Mouse (Mus musculus) kidney, postnatal 0 days (tissue): ENCODE measurements at regions not wholly inside any gene's neighbourhood (a gene's known extent, or its start where the extent isn't known, plus 50 kb on each side); places are given as distances from the start of the nearest gene placed in this dataset.

ENCODE experiments used
- ATAC-seq: fragments of 200-750 bp; cut with Nextera tagmentation; replicated peaks from 2 replicates; pipeline ENCODE4 v1.8.0; 2017; ENCODE audit warnings: low read depth, moderate number of reproducible peaks, moderate TSS enrichment, moderate library complexity; ENCODE audit not compliant: low FRiP score
- DNase-seq: peaks from one replicate; pipeline ENCODE4 v3.0.0-alpha.2; 2016; ENCODE audit warnings: low spot score
- H3K27ac ChIP-seq: fragments of 300-500 bp; sonication (generic); 2 replicates; pipeline ENCODE4 v1.5.1; 2014; ENCODE audit warnings: mild to moderate bottlenecking
- H3K27me3 ChIP-seq: fragments of 300-500 bp; sonication (generic); 2 replicates; pipeline ENCODE4 v1.6.1; 2014; ENCODE audit warnings: low read length, mixed read lengths; ENCODE audit not compliant: insufficient read depth
- H3K36me3 ChIP-seq: fragments of 300-500 bp; sonication (generic); 2 replicates; pipeline ENCODE4 v1.6.1; 2014; ENCODE audit warnings: low read length, mixed read lengths; ENCODE audit not compliant: insufficient read depth
- H3K4me1 ChIP-seq: fragments of 300-500 bp; sonication (generic); replicated peaks from 2 replicates; pipeline ENCODE4 v1.6.1; 2014; ENCODE audit warnings: antibody characterized with exemption, low read length, mixed read lengths; ENCODE audit not compliant: insufficient read depth
- H3K4me2 ChIP-seq: fragments of 300-500 bp; sonication (generic); 2 replicates; pipeline ENCODE4 v1.6.1; 2014; ENCODE audit warnings: mild to moderate bottlenecking, low read length, moderate library complexity, mixed read lengths
- H3K4me3 ChIP-seq: fragments of 300-500 bp; sonication (generic); replicated peaks from 2 replicates; pipeline ENCODE4 v1.5.1; 2014; ENCODE audit warnings: low read depth, low read length
- H3K9ac ChIP-seq: fragments of 300-500 bp; sonication (generic); 2 replicates; pipeline ENCODE4 v1.6.1; 2014; ENCODE audit warnings: low read depth, low read length
- H3K9me3 ChIP-seq: fragments of 300-500 bp; sonication (generic); replicated peaks from 2 replicates; pipeline ENCODE4 v1.6.1; 2016; ENCODE audit warnings: low read length, inconsistent platforms, mixed read lengths
- CTCF ChIP-seq: IDR thresholded peaks from 2 replicates; pipeline ENCODE4 v1.5.1; 2016; ENCODE audit warnings: antibody characterized with exemption, low read depth, mild to moderate bottlenecking, moderate library complexity
- WGBS: fragments of 180-500 bp; shearing (Covaris S2); extraction: QIAGEN DNeasy Blood & Tissue Kit; methylation state at CpG from one replicate; pipeline ENCODE4 v1.1.7; 2014; 5-methylcytosine and 5-hydroxymethylcytosine counted together

GRCm38 (mm10) chr1:61187381-61188100 is 209.8 kb downstream of the Icos start:
- H3K27ac ChIP-seq = no peak overlapping the region
- H3K27me3 ChIP-seq = no peaks in the 10 kb centered on the region
- no peaks in the 10 kb centered on the region for H3K4me1 ChIP-seq
- WGBS = 75% methylated on average over 6 of the region's 6 CpGs
- no peak overlapping the region for H3K4me3 ChIP-seq
- DNase-seq (no peak), ATAC-seq (no peak)
- no peak overlapping the region for H3K9ac ChIP-seq
- no peaks in the 10 kb centered on the region for H3K9me3 ChIP-seq
- H3K4me2 ChIP-seq = no peak overlapping the region
- no peaks in the 10 kb centered on the region for H3K36me3 ChIP-seq
- TF ChIP-seq CTCF = no peak

GRCm38 (mm10) chr1:61190921-61191320 is 213.2 kb downstream of the Icos start:
- 74% methylated on average over 3 of the region's 3 CpGs for WGBS
- no peaks in the 10 kb centered on the region for H3K36me3 ChIP-seq
- no peak overlapping the region for H3K4me2 ChIP-seq
- ATAC-seq (no peak), DNase-seq (no peak)
- H3K27ac ChIP-seq = no peak overlapping the region
- H3K9me3 ChIP-seq = no peaks in the 10 kb centered on the region
- H3K4me3 ChIP-seq = no peak overlapping the region
- TF ChIP-seq CTCF = no peak
- no peaks in the 10 kb centered on the region for H3K4me1 ChIP-seq
- no peaks in the 10 kb centered on the region for H3K27me3 ChIP-seq
- H3K9ac ChIP-seq = no peak overlapping the region

- Histone ChIP-seq H3K27ac (no peak overlapping the region), H3K4me3 (no peak overlapping the region), H3K4me1 (no peaks in the 10 kb centered on the region; the same call in 1 of the 2 replicates), H3K36me3 (no peaks in the 10 kb centered on the region), H3K27me3 (no peaks in the 10 kb centered on the region), H3K9me3 (no peaks in the 10 kb centered on the region), H3K4me2 (no peak overlapping the region), H3K9ac (no peak overlapping the region)
- TF ChIP-seq CTCF = no peak
- no peak for DNase-seq
- ATAC-seq = no peak
- 91% methylated on average over 3 of the region's 3 CpGs for WGBS
Observed at GRCm38 (mm10) chr1:61198549-61199062, 220.9 kb downstream of the Icos start.

GRCm38 (mm10) chr1:61201006-61201405 is 223.3 kb downstream of the Icos start:
- Histone ChIP-seq H3K4me2 (no peak overlapping the region), H3K36me3 (no peaks in the 10 kb centered on the region), H3K4me1 (no peaks in the 10 kb centered on the region; the same call in 1 of the 2 replicates), H3K9me3 (no peaks in the 10 kb centered on the region), H3K4me3 (no peak overlapping the region), H3K9ac (no peak overlapping the region), H3K27me3 (no peaks in the 10 kb centered on the region), H3K27ac (no peak overlapping the region)
- DNase-seq = no peak
- WGBS = 71% methylated on average over 2 of the region's 2 CpGs
- no peak for ATAC-seq
- TF ChIP-seq CTCF = no peak

GRCm38 (mm10) chr1:61202079-61202478 is 224.4 kb downstream of the Icos start:
- Histone ChIP-seq H3K9ac (no peak overlapping the region), H3K4me3 (no peak overlapping the region), H3K27me3 (no peaks in the 10 kb centered on the region), H3K36me3 (no peaks in the 10 kb centered on the region), H3K9me3 (no peaks in the 10 kb centered on the region), H3K27ac (no peak overlapping the region), H3K4me2 (no peak overlapping the region), H3K4me1 (no peaks in the 10 kb centered on the region; the same call in 1 of the 2 replicates)
- DNase-seq (peak; percentile 65), ATAC-seq (no peak)
- TF ChIP-seq CTCF = no peak
- 50% methylated on average over 3 of the region's 3 CpGs for WGBS

GRCm38 (mm10) chr1:61203170-61203569 is 225.4 kb downstream of the Icos start:
- WGBS = 12% methylated on average over 15 of the region's 15 CpGs
- no peak for TF ChIP-seq CTCF
- H3K27me3 ChIP-seq = no peaks in the 10 kb centered on the region
- no peaks in the 10 kb centered on the region; the same call in 1 of the 2 replicates for H3K4me1 ChIP-seq
- H3K4me3 ChIP-seq = no peak overlapping the region
- H3K9ac ChIP-seq = no peak overlapping the region
- DNase-seq (peak; percentile 44), ATAC-seq (no peak)
- H3K36me3 ChIP-seq = no peaks in the 10 kb centered on the region
- H3K4me2 ChIP-seq = peak overlapping the region; percentile 38; the same call in 1 of the 2 replicates
- no peaks in the 10 kb centered on the region for H3K9me3 ChIP-seq
- H3K27ac ChIP-seq = no peak overlapping the region
